Mouse (Mus musculus): Measurements from ENCODE around the gene Wdr78. TPM values are rescaled to one million over a fixed set of nuclear protein-coding genes. Genes with fewer than 3 reads are reported as not detected.

Wdr78 gene
- polyA plus RNA-seq, 1 experiment from 2014 or later = 1.1 TPM

- Histone ChIP-seq H3K27me3 (replicated peaks) (no peaks in the 10 kb centered on the region), H3K27ac (peak overlapping the region; percentile 99), H3K4me1 (peaks cover 47% of the 10 kb centered on the region), H3K4me2 (peak overlapping the region; percentile 86), H3K9me3 (replicated peaks) (no peaks in the 10 kb centered on the region), H3K9ac (peak overlapping the region; percentile 100), H3K36me3 (peaks cover 12% of the 10 kb centered on the region), H3K4me3 (peak overlapping the region; percentile 99)
- WGBS (ENCODE audit: insufficient replicate concordance) = under 1% methylated on average over 85 of the region's 111 CpGs
- ATAC-seq = peak; percentile 67
Measured at GRCm38 (mm10) chr4:103119229-103120027, 5.1 kb upstream of the Wdr78 start.

DNA sequence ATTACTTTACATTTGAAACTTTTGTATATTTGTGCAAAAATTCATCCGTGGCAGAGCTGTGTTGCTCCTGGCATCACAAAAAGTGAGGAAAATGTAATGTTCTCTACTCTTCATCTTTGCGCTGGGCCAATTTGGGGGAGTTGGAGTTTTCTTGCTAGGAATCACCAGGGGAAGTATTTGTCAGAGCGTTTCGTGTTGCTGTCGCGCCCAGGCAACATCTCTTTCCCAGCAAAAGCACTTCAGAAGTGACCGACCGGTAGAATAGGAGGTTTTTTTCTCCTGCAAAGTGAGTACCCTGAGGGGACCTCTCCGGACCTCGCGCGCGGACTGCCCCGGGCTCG is 4.5 kb upstream of the Wdr78 start:
- Histone ChIP-seq H3K36me3 (peaks cover 12% of the 10 kb centered on the region), H3K4me2 (peak overlapping the region; percentile 86), H3K4me1 (peaks cover 47% of the 10 kb centered on the region), H3K27ac (peak overlapping the region; percentile 99), H3K4me3 (peak overlapping the region; percentile 99), H3K9ac (peak overlapping the region; percentile 100), H3K27me3 (replicated peaks) (no peaks in the 10 kb centered on the region), H3K9me3 (replicated peaks) (no peaks in the 10 kb centered on the region)
- WGBS (ENCODE audit: insufficient replicate concordance) = 1% methylated on average over 15 of the region's 15 CpGs
- ATAC-seq = no peak

GRCm38 (mm10) chr4:103113402-103113801 is 953 bp downstream of the Wdr78 start:
- 9% methylated on average over 11 of the region's 11 CpGs for WGBS (ENCODE audit: insufficient replicate concordance)
- peaks cover 26% of the 10 kb centered on the region for H3K4me1 ChIP-seq
- no peak for ATAC-seq
- peak overlapping the region; percentile 97; the same call in 1 of the 2 replicates for H3K27ac ChIP-seq
- peaks cover 26% of the 10 kb centered on the region for H3K36me3 ChIP-seq
- H3K27me3 ChIP-seq (replicated peaks) = no peaks in the 10 kb centered on the region
- no peaks in the 10 kb centered on the region for H3K9me3 ChIP-seq (replicated peaks)
- peak overlapping the region; percentile 89 for H3K4me3 ChIP-seq
- peak overlapping the region; percentile 84 for H3K9ac ChIP-seq
- H3K4me2 ChIP-seq = peak overlapping the region; percentile 89

GRCm38 (mm10) chr4:103112651-103113050 is 1.7 kb downstream of the Wdr78 start:
- peak overlapping the region; percentile 89; the same call in 1 of the 2 replicates for H3K4me3 ChIP-seq
- peaks cover 26% of the 10 kb centered on the region for H3K4me1 ChIP-seq
- H3K27ac ChIP-seq = no peak overlapping the region
- H3K36me3 ChIP-seq = peaks cover 26% of the 10 kb centered on the region
- no peak for ATAC-seq
- no peaks in the 10 kb centered on the region for H3K27me3 ChIP-seq (replicated peaks)
- H3K9ac ChIP-seq = peak overlapping the region; percentile 84; the same call in 1 of the 2 replicates
- 69% methylated on average over 7 of the region's 7 CpGs for WGBS (ENCODE audit: insufficient replicate concordance)
- H3K4me2 ChIP-seq = peak overlapping the region; percentile 89
- H3K9me3 ChIP-seq (replicated peaks) = no peaks in the 10 kb centered on the region

DNA sequence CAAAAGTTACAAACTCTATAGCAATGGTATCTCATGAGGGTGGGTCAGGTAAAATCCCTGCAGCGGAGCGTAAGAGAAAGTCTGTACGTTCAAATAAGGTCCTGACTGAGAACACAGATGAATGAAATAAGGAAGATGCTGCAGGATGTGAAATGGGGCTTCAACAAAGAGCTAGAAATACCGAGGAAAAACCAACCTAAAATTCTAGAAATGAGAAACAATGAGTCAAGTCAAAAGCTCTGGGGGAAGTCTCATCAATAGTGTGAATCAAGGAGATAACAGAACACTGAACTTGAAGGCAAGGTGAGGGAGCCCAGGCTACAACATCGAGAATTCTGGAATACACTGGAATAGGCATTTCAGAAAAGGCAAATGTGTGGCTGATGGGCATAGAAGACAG is 15.8 kb downstream of the Wdr78 start:
- no peaks in the 10 kb centered on the region for H3K36me3 ChIP-seq
- H3K4me1 ChIP-seq = no peaks in the 10 kb centered on the region
- H3K9me3 ChIP-seq (replicated peaks) = no peaks in the 10 kb centered on the region
- no peak overlapping the region for H3K4me3 ChIP-seq
- WGBS (ENCODE audit: insufficient replicate concordance) = 67% methylated on average over 5 of the region's 5 CpGs
- no peak overlapping the region for H3K9ac ChIP-seq
- ATAC-seq = no peak
- no peak overlapping the region for H3K4me2 ChIP-seq
- no peak overlapping the region for H3K27ac ChIP-seq
- H3K27me3 ChIP-seq (replicated peaks) = no peaks in the 10 kb centered on the region

DNA sequence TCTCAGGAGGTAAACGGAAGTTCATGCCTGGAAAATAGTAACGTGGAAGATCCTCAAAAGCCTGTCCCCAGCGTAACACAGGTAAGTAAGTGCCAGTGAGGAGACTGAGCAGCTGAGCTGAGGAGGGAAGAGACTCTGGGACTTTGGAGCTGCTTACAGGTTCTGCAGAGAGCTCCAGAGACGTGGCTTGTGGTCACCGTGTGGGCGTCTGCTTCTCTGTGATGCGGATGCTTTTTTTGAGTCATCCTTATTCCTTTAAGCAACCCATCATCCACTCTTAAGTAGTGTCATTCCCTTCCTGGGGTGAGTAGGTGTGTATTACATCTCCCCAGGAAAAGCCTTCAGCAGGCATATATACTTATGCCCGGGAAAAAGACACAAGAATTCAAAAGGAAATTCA is 18.4 kb downstream of the Wdr78 start:
- no peak overlapping the region for H3K4me2 ChIP-seq
- H3K27me3 ChIP-seq (replicated peaks) = no peaks in the 10 kb centered on the region
- H3K9ac ChIP-seq = no peak overlapping the region
- H3K4me1 ChIP-seq = no peaks in the 10 kb centered on the region
- no peaks in the 10 kb centered on the region for H3K36me3 ChIP-seq
- no peak for ATAC-seq
- H3K4me3 ChIP-seq = no peak overlapping the region
- WGBS (ENCODE audit: insufficient replicate concordance) = 69% methylated on average over 8 of the region's 8 CpGs
- no peak overlapping the region for H3K27ac ChIP-seq
- no peaks in the 10 kb centered on the region for H3K9me3 ChIP-seq (replicated peaks)

DNA sequence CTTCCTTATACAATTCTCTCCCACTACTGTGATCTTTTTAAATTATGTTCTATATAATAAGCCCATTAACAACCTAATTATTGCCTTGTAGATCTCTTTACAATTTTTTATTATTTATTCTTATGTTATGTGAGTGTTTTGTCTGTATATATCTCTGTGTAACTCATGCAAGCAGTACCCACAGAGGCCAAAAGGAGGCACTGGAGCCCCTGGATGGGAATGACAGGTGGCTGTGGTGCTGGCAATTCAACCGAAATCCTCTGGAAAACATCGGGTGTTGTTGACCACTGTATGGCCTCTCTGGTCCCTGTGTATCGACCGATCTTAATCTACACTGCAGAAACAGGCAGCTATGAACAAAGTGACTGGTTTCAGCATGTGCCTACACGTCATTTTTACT is 29.1 kb downstream of the Wdr78 start:
- WGBS (ENCODE audit: insufficient replicate concordance) = 80% methylated on average over 5 of the region's 5 CpGs
- no peaks in the 10 kb centered on the region for H3K36me3 ChIP-seq
- no peak overlapping the region for H3K4me2 ChIP-seq
- H3K27me3 ChIP-seq (replicated peaks) = no peaks in the 10 kb centered on the region
- H3K4me1 ChIP-seq = no peaks in the 10 kb centered on the region
- ATAC-seq = no peak
- no peak overlapping the region for H3K4me3 ChIP-seq
- no peak overlapping the region for H3K27ac ChIP-seq
- H3K9me3 ChIP-seq (replicated peaks) = no peaks in the 10 kb centered on the region
- H3K9ac ChIP-seq = no peak overlapping the region

DNA sequence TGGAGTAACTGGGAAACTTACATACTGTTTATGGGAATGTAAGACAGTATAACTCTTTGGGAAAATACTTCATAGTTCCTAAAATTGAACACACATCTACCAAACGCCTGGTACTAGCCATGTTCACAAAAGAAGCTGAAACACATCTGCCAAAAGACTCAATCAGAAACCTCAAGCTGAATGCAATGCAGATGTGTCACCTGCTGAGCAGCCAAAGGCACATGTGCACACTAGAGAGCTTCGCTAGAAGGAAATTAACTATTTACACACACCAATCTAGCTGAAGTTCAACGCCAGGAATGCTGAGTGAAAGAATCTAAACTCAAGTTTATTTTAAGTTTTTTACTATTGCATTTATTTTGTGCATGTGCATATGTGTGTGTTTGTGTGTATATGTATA is 43.7 kb downstream of the Wdr78 start:
- no peak overlapping the region for H3K9ac ChIP-seq
- no peaks in the 10 kb centered on the region for H3K9me3 ChIP-seq (replicated peaks)
- H3K4me2 ChIP-seq = no peak overlapping the region
- 71% methylated on average over 3 of the region's 3 CpGs for whole genome bisulfite sequencing (ENCODE audit: insufficient replicate concordance)
- H3K36me3 ChIP-seq = no peaks in the 10 kb centered on the region
- no peaks in the 10 kb centered on the region for H3K27me3 ChIP-seq (replicated peaks)
- no peaks in the 10 kb centered on the region for H3K4me1 ChIP-seq
- no peak for ATAC-seq
- H3K27ac ChIP-seq = no peak overlapping the region
- no peak overlapping the region for H3K4me3 ChIP-seq

- Histone ChIP-seq H3K36me3 (no peaks in the 10 kb centered on the region), H3K27me3 (replicated peaks) (no peaks in the 10 kb centered on the region), H3K9me3 (replicated peaks) (no peaks in the 10 kb centered on the region), H3K9ac (no peak overlapping the region), H3K4me3 (no peak overlapping the region), H3K27ac (no peak overlapping the region), H3K4me1 (no peaks in the 10 kb centered on the region), H3K4me2 (no peak overlapping the region)
- WGBS (ENCODE audit: insufficient replicate concordance) = 75% methylated on average over 6 of the region's 6 CpGs
- no peak for ATAC-seq
Measured at GRCm38 (mm10) chr4:103067906-103068655, 46.3 kb downstream of the Wdr78 start.

DNA sequence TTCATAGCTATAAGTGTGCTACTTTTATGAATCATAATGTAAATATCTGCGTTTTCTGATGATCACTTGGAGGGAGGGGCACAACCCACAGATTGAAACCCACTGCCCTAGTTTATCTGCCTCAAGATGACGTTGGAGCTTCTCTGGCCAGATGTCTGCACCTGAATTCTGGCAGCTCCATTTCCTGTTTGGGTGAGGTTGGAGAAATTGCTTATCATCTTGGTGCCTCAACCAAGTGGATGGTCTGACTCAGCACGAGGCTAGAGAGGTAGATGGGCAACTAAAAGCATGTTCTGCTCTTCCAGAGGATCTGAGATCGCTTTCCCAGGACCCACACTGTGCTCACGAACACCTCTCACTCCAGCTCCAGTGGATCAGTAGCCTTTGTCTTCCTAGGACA is 49.4 kb downstream of the Wdr78 start:
- Histone ChIP-seq H3K9ac (no peak overlapping the region), H3K4me2 (no peak overlapping the region), H3K4me3 (no peak overlapping the region), H3K36me3 (no peaks in the 10 kb centered on the region), H3K9me3 (replicated peaks) (no peaks in the 10 kb centered on the region), H3K27me3 (replicated peaks) (no peaks in the 10 kb centered on the region), H3K27ac (no peak overlapping the region), H3K4me1 (no peaks in the 10 kb centered on the region)
- WGBS (ENCODE audit: insufficient replicate concordance) = 40% methylated on average over 5 of the region's 5 CpGs
- ATAC-seq = no peak

GRCm38 (mm10) chr4:103064421-103064820 is 49.9 kb downstream of the Wdr78 start:
- H3K36me3 ChIP-seq = no peaks in the 10 kb centered on the region
- no peaks in the 10 kb centered on the region for H3K9me3 ChIP-seq (replicated peaks)
- H3K4me1 ChIP-seq = no peaks in the 10 kb centered on the region
- H3K4me3 ChIP-seq = no peak overlapping the region
- H3K9ac ChIP-seq = no peak overlapping the region
- no peaks in the 10 kb centered on the region for H3K27me3 ChIP-seq (replicated peaks)
- no peak for ATAC-seq
- WGBS (ENCODE audit: insufficient replicate concordance) = 69% methylated on average over 2 of the region's 2 CpGs
- H3K27ac ChIP-seq = no peak overlapping the region
- no peak overlapping the region for H3K4me2 ChIP-seq

DNA sequence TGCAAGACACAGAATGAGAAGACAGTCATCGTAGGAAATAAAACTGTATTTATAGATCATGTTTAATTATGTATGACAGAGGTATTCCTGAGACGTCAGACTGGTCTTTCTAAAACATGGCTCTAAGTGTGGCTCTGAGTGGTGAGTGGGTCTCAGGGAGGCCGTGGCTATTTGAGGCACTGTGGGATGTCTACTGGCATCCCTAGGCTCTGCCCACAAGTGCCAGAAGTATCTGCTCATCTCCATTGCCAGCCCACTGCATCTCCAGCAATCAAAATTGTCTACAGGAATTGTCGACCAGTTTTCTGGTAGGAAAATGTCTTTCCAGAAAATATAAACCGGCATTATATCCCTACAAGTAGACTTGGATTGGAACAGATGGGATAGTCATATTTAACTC is 57.4 kb downstream of the Wdr78 start:
- Histone ChIP-seq H3K9me3 (replicated peaks) (no peaks in the 10 kb centered on the region), H3K9ac (no peak overlapping the region), H3K4me1 (no peaks in the 10 kb centered on the region), H3K36me3 (no peaks in the 10 kb centered on the region), H3K4me2 (no peak overlapping the region), H3K27ac (no peak overlapping the region), H3K27me3 (replicated peaks) (no peaks in the 10 kb centered on the region), H3K4me3 (no peak overlapping the region)
- WGBS (ENCODE audit: insufficient replicate concordance) = 75% methylated on average over 5 of the region's 5 CpGs
- no peak for ATAC-seq

All from liver, embryonic 12.5 days (tissue).